Mouse (Mus musculus) CH12F3 (cell line): ENCODE measurements around the gene Tiam2.

Source experiments
- in situ Hi-C: fragments of 300-500 bp; cut with MboI; formaldehyde crosslinking; loops from 2 replicates; pipeline ENCODE4 v1.14.3; 2020; ENCODE audit warnings: low sequenced_read_pairs

Gene Tiam2

DNA sequence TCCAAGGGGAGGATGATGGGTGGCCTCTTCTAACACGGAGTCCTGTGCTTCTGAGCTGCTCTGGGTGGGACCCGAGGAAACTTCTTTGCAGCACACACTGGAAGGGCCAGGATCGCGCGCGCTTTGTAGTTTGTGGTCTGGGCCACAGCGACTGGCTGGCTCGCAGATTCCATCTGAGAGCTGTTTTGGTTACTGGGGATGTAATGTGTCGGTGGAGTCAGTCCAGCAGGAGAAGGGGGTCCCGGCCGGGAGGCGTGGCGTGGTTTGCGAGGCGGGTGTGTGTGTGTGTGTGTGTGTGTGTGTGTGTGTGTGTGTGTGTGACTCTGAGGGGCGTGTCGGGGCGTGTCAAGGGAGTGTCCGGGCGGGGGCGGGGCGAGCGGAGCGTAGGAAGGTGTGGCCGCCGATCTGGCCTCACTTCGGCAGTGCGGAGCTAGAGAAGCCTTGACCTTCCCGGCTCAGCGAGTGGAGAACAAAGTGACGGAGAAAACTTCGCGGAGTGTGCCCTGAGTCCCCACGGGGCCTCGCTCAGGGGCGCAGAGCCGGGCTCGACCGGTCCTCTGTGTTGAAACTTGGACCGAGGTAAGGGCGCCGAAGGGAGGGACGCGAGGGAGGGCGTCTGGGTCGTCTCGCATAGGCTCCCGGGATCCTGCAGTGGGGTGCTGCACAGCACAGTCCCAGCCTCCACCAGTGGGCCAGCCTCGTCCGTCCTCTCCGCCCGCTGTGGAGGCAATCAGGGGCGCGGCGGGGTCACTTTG, at the start of gene Tiam2:
Gene Tiam2, plus strand, starts transcription at position 426 of the 755 bp plus-strand sequence.
- in situ Hi-C loops = no loop called here

DNA sequence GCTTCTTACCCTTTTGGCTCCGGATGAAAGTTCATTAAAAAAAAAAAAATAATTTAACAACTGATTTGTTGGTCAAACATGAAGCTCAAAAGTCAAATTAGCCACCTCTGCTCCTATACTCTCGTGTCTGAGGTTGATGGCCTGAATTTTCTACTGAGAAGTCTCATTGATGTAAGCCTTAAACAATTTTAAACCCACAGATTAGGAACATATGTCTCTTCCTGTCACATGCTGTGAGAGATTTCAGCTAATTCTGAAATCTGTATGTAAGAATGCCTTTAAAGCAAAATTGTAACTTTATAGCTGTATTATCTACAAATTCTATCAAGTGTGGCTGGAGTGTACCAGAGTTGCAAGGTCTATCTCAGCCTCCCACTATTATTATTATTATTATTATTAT, 46.1 kb upstream of the Tiam2 start:
- in situ Hi-C loops = no loop called here

DNA sequence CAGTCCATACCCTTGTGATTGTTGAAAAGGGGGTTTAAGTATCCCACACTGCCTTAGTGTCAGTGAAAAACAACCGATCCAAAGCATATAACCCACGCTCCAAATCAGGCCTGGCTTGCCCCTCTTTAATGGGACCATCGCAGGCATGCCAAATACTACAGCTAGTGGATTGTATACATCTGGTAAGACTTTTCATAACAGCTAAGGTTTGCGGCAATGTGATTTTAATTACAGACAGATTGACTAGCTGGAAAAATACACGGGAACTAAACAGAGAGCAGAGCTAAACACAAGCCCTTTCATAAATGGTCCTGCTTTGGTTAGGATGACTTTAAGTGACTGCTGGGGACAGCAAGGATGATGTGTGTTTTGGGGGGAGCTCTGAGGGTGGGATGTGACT, 44.4 kb upstream of the Tiam2 start:
- in situ Hi-C loops = no loop called here

DNA sequence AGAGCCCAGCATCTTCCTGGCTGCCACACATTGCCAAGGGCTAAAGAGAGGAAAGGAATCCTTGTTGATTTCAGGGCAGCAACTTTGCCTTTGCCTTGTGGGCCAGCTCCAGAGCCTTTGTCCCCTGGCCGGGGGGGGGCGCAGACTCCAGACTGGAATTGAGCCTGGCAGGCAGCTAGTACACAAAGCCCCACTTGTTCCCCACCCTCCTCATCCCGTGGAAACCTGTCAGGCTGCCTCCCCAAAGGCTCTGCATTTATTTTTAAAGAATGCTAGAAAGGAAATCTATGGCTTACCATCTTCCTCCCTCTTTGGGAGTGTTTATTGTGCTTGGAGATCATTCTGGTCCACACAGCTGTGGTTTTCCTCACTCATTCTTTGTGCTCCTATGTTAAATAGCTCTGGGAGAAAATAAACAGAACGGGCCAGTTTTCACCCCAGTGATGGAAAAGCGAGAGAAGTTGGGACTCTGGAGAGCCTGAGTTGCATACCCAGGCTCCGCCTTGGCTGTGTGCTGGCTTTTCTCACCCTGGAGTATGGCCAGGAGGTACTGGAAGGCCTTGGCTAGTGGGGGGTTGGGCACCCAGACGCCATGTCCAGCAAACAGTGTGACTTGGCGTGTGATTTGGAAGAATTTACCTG, 41.2 kb upstream of the Tiam2 start:
- in situ Hi-C loops = no loop called here

GRCm38 (mm10) chr17:3286123-3286825, 40.1 kb upstream of the Tiam2 start:
- in situ Hi-C loops = no loop called here

DNA sequence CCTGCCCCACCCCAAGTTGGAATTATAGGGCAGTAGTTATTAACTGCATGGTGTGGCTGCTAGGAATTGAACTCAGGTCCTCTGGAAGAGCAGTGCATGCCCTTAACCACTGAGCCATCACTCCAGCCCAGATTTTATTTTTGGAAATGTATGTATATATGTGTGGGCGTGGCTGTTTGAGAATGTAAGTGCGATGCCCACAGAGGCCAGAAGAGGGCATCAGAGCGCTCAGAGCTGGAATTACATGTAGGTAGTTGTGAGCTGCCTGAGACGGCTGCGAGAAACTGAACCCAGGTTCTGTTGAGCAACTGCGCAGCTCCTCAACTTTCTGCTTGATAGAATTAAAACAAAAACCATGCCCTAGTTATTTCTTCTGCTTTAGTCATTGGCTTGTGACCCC, 38.0 kb upstream of the Tiam2 start:
- in situ Hi-C loops = no loop called here

GRCm38 (mm10) chr17:3295097-3295496, 31.3 kb upstream of the Tiam2 start:
- in situ Hi-C loops = no loop called here

DNA sequence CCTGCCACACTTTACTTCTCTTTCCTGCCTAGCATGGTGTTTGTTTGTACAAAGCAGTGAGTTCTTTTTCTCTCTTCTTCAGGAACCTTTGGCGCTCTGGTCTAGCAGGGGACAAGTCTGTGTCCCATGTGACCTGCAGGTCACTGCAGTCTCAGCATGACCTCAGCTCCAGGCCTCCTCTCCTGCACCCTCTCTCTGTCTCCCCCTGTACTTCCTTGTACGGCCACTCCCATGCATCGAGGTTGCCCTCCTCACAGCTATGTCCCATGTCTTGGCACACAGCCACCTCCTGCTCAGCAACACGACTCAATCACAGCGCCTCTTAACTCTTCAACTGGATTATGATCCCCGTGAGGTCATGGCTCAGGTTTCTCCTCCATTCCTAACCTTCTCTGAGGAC, 26.9 kb upstream of the Tiam2 start:
- in situ Hi-C loops = no loop called here

DNA sequence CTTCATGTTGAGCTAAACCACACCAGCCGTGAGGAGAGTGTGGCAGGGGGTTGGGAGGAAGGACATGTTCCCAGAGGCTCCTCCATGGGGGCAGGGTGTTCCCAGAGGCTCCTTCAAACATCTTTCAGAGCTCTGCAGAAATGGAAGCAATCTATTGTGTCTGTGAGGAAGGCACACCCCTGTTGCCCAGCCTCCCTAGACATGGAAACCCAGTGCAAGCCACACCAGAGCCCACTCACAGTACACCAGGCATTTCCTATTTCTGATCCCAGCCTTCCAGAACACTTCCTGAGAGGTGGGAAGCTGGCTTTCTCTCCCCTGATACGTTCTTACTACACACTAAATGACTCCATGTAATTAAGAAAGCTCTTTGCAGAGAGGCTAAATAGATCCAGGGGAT, 20.4 kb upstream of the Tiam2 start:
- in situ Hi-C loops = no loop called here

- in situ Hi-C loops = no loop called here
Measured at GRCm38 (mm10) chr17:3313711-3314624, 12.4 kb upstream of the Tiam2 start.

DNA sequence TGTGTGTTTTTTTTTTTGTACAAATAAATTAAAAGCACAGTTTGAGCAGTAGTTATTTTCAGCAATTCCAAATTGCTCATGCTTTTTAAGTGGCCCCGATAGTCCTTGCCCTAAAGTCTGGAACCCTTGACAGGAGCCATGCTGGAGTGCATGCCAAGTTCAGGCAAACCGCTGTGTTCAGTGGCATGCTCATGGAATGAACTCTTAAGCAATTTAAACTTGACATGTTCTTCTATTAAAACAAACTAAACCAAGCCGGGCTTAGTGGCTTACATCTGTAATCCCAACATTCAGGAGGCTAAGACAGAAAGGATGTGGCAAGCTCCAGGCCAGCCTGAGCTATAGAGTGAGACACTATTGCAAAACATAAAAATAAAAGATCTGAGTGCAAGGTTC, 11.8 kb upstream of the Tiam2 start:
- in situ Hi-C loops = no loop called here

- in situ Hi-C loops = no loop called here
Measured at GRCm38 (mm10) chr17:3315581-3315980, 10.8 kb upstream of the Tiam2 start.

- in situ Hi-C loops = no loop called here
Measured at GRCm38 (mm10) chr17:3326903-3327279, 518 bp downstream of the Tiam2 start.

DNA sequence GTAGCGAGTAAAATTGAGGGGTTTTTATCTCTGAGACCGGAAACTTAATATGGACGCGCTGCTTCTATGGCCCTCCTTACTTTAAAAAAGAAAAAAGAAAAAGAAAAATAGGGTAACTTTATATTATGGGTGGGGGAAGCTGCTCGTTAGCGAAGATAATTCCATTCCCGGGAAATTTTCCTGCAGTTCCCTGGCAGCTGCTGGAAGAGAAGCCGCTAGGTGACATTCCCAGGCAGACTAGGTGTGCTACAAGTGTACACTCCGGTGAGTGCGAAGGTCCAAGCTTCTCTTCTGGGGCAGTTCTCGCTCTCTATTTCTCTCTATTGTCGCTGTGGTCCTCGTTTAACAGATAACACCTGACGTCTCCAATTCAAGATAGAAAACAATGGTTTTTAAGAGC, 962 bp downstream of the Tiam2 start:
- in situ Hi-C loops = no loop called here

- in situ Hi-C loops = no loop called here
Measured at GRCm38 (mm10) chr17:3328820-3329219, 2.4 kb downstream of the Tiam2 start.

DNA sequence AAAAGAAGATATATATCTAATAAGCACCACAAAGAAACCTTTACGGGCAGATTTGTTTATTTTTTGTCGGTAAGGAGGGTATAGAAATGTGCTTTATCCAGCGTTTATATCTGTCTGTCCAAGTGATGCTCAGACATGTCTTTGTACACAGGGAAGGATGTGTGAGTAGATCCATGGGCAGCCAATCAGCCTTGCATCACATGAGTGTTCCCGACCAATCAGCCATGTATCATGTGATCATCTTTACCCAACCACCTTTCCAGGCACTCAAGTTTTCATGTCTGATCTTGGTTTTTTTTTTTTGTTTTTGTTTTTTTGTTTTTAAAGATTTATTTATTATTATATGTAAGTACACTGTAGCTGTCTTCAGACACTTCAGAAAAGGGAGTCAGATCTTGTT, 3.1 kb downstream of the Tiam2 start:
- in situ Hi-C loops = no loop called here

GRCm38 (mm10) chr17:3331721-3332461, 5.5 kb downstream of the Tiam2 start:
- in situ Hi-C loops = no loop called here

- in situ Hi-C loops = no loop called here
Measured at GRCm38 (mm10) chr17:3336161-3336739, 9.9 kb downstream of the Tiam2 start.

- in situ Hi-C loops = no loop called here
Measured at GRCm38 (mm10) chr17:3336887-3337524, 10.6 kb downstream of the Tiam2 start.

DNA sequence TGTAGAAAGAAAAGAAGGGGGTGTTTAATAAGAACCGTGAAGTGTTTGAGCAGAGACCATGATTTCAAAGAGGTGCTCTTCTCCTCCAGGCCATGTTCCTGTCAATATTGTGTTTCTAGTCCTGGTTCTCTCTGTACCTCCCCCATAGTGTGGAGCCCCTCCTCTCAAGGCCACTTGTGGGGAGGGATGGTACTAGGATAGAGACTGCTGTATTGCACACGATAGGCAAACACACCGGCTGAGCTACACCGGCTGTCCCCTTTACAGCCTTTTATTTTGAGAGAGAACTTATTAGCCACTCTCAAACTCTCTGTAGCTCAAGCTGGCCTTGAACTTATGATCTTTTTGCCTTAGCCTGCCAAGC, 11.1 kb downstream of the Tiam2 start:
- in situ Hi-C loops = no loop called here
